ENCODE assay signal across 20 mouse cellular contexts in the genomic region with DNA sequence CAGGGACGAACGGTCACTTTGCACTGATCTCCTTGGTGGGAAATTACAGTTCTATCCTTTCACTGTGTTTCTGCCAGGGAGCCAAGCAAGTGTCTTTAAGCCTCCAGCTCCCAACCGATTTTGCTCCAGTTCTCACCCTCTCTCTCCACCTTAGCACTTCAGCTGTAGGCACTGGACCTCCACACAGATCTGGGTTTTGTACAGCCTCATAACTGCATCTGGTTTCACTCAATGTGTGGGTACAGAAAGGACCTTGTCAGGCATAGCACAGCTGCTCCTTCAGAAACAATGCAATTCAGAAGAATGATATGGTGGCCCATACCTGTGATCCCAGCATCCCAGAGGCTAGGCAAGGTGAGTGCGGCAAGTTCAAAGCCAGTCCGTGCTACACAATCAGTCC.
A peak's percentile ranks its signal among the peaks of the same experiment; 100 is the strongest.
DNase-seq lines count a peak whose midpoint lies in the region; ATAC-seq and TF ChIP-seq lines count a peak whose summit lies in the region.
"Had no signal": no experiment of that assay in that cellular context is flagged by ENCODE, and none has a peak within 500 bp of the region (broad histone marks: within the 10 kb centered on the region; RNA-seq: fewer than 3 reads in every experiment).

No protein-coding gene starts in this region.

- TF ChIP-seq CTCF in hindbrain, postnatal 0 days (IDR thresholded peaks at IDR 0.05; ENCODE audit: low read depth) = no peak

- peaks cover 6% of the 10 kb centered on the region; the same call in 1 of the 2 replicates for H3K36me3 ChIP-seq in heart, embryonic 10.5 days
- H3K36me3 ChIP-seq in heart, embryonic 11.5 days (ENCODE audit: control insufficient read depth, insufficient read depth, low read length) = no peaks in the 10 kb centered on the region
- H3K36me3 ChIP-seq in hindbrain, embryonic 16.5 days (ENCODE audit: control insufficient read depth, insufficient read depth, low read length) = no peaks in the 10 kb centered on the region
- H3K36me3 ChIP-seq in hindbrain, postnatal 0 days (ENCODE audit: insufficient read depth, low read length) = no peaks in the 10 kb centered on the region
- no peaks in the 10 kb centered on the region for H3K36me3 ChIP-seq in embryonic facial prominence, embryonic 15.5 days
- H3K36me3 ChIP-seq: neural tube, embryonic 12.5 days had no signal

- DNase-seq in heart, embryonic 10.5 days (ENCODE audit: low spot score) = peak; percentile 63
- no peak for DNase-seq in hindbrain, postnatal 0 days (ENCODE audit: low spot score)
- peak; percentile 68 for DNase-seq in MN1 (ENCODE audit: low spot score)
- no peak for DNase-seq in embryo, embryonic 9.5 days (ENCODE audit: extremely low spot score)
- DNase-seq: adrenal gland, postnatal 36 days; cerebellum, adult 18-20 months; cerebellum, postnatal 36 days; heart, postnatal 10 days; kidney, adult 9 months; kidney, postnatal 25 days; liver, postnatal 0 days; lung, postnatal 4 days; thymus, adult 18-20 months had no signal

- 70% methylated on average over 5 of the region's 5 CpGs for WGBS in heart, embryonic 10.5 days
- 64% methylated on average over 5 of the region's 5 CpGs for WGBS in heart, embryonic 11.5 days (ENCODE audit: insufficient replicate concordance)
- 82% methylated on average over 5 of the region's 5 CpGs for WGBS in hindbrain, embryonic 16.5 days
- WGBS in hindbrain, postnatal 0 days = 68% methylated on average over 5 of the region's 5 CpGs
- WGBS in embryonic facial prominence, embryonic 15.5 days = 61% methylated on average over 5 of the region's 5 CpGs

- H3K27me3 ChIP-seq in heart, embryonic 10.5 days (ENCODE audit: insufficient read depth, poor library complexity, severe bottlenecking) = no peaks in the 10 kb centered on the region
- no peaks in the 10 kb centered on the region for H3K27me3 ChIP-seq in heart, embryonic 11.5 days (ENCODE audit: control insufficient read depth, insufficient read depth, low read length)
- H3K27me3 ChIP-seq in hindbrain, embryonic 16.5 days (replicated peaks; ENCODE audit: control insufficient read depth, insufficient read depth, low read length) = no peaks in the 10 kb centered on the region
- no peaks in the 10 kb centered on the region for H3K27me3 ChIP-seq in hindbrain, postnatal 0 days (ENCODE audit: insufficient read depth, low read length)
- no peaks in the 10 kb centered on the region for H3K27me3 ChIP-seq in embryonic facial prominence, embryonic 15.5 days
- H3K27me3 ChIP-seq: CH12.LX; neural tube, embryonic 12.5 days had no signal

- 0 out of 2 replicates have a peak, but pooled peaks cover 3% of the 10 kb centered on the region for H3K4me1 ChIP-seq in heart, embryonic 10.5 days
- H3K4me1 ChIP-seq in heart, embryonic 11.5 days (ENCODE audit: control insufficient read depth, insufficient read depth, low read length) = no peaks in the 10 kb centered on the region
- no peaks in the 10 kb centered on the region for H3K4me1 ChIP-seq in hindbrain, embryonic 16.5 days (ENCODE audit: control insufficient read depth, insufficient read depth, low read depth, low read length)
- no peaks in the 10 kb centered on the region for H3K4me1 ChIP-seq in hindbrain, postnatal 0 days (ENCODE audit: insufficient read depth, low read length)
- H3K4me1 ChIP-seq in embryonic facial prominence, embryonic 15.5 days = peaks cover 16% of the 10 kb centered on the region
- H3K4me1 ChIP-seq: neural tube, embryonic 12.5 days had no signal

- H3K9me3 ChIP-seq in heart, embryonic 10.5 days = no peaks in the 10 kb centered on the region
- no peaks in the 10 kb centered on the region for H3K9me3 ChIP-seq in heart, embryonic 11.5 days (replicated peaks; ENCODE audit: control insufficient read depth, low read length)
- H3K9me3 ChIP-seq in hindbrain, embryonic 16.5 days (ENCODE audit: control insufficient read depth, low read length) = no peaks in the 10 kb centered on the region
- H3K9me3 ChIP-seq in hindbrain, postnatal 0 days (ENCODE audit: low read length) = no peaks in the 10 kb centered on the region
- H3K9me3 ChIP-seq in embryonic facial prominence, embryonic 15.5 days (replicated peaks) = no peaks in the 10 kb centered on the region
- H3K9me3 ChIP-seq: neural tube, embryonic 12.5 days had no signal

- no peak overlapping the region for H3K27ac ChIP-seq in heart, embryonic 10.5 days
- H3K27ac ChIP-seq in heart, embryonic 11.5 days (ENCODE audit: low read depth, low read length) = no peak overlapping the region
- peak overlapping the region; percentile 31; the same call in 1 of the 2 replicates for H3K27ac ChIP-seq in hindbrain, embryonic 16.5 days (ENCODE audit: low read depth, low read length)
- no peak overlapping the region; the same call in 1 of the 2 replicates for H3K27ac ChIP-seq in hindbrain, postnatal 0 days
- peak overlapping the region; percentile 55 for H3K27ac ChIP-seq in embryonic facial prominence, embryonic 15.5 days (replicated peaks)
- H3K27ac ChIP-seq: neural tube, embryonic 12.5 days had no signal

- no peak overlapping the region for H3K4me2 ChIP-seq in heart, embryonic 11.5 days
- no peak overlapping the region for H3K4me2 ChIP-seq in hindbrain, embryonic 16.5 days (ENCODE audit: low read length)
- no peak overlapping the region for H3K4me2 ChIP-seq in hindbrain, postnatal 0 days (ENCODE audit: low read depth, low read length)
- H3K4me2 ChIP-seq in embryonic facial prominence, embryonic 15.5 days (replicated peaks) = no peak overlapping the region
- H3K4me2 ChIP-seq: neural tube, embryonic 12.5 days had no signal

- no peak overlapping the region for H3K4me3 ChIP-seq in heart, embryonic 10.5 days
- no peak overlapping the region for H3K4me3 ChIP-seq in heart, embryonic 11.5 days (ENCODE audit: low read depth, low read length)
- H3K4me3 ChIP-seq in hindbrain, embryonic 16.5 days (ENCODE audit: low read length) = no peak overlapping the region
- no peak overlapping the region for H3K4me3 ChIP-seq in hindbrain, postnatal 0 days (ENCODE audit: low read length)
- H3K4me3 ChIP-seq in embryonic facial prominence, embryonic 15.5 days (replicated peaks) = no peak overlapping the region
- H3K4me3 ChIP-seq: neural tube, embryonic 12.5 days had no signal

- H3K9ac ChIP-seq in heart, embryonic 11.5 days (ENCODE audit: low read depth, low read length) = no peak overlapping the region
- no peak overlapping the region for H3K9ac ChIP-seq in hindbrain, embryonic 16.5 days (ENCODE audit: low read depth, low read length)
- H3K9ac ChIP-seq in hindbrain, postnatal 0 days (replicated peaks; ENCODE audit: low read length) = no peak overlapping the region
- no peak overlapping the region for H3K9ac ChIP-seq in embryonic facial prominence, embryonic 15.5 days
- H3K9ac ChIP-seq: liver, postnatal 0 days; neural tube, embryonic 12.5 days had no signal

- no peak for ATAC-seq in heart, embryonic 11.5 days (replicated peaks; ENCODE audit: insufficient number of reproducible peaks, low FRiP score, low TSS enrichment)
- ATAC-seq in hindbrain, embryonic 16.5 days = no peak
- ATAC-seq in hindbrain, postnatal 0 days = no peak
- ATAC-seq in embryonic facial prominence, embryonic 15.5 days (ENCODE audit: insufficient number of reproducible peaks, low FRiP score, low TSS enrichment, low read depth) = no peak
- ATAC-seq: forebrain, embryonic 16.5 days; inflammation-experienced regulatory T-cells, adult 6 months; liver, postnatal 0 days had no signal

Comparison
In these comparisons a context has a peak if more than half of its experiments do, and no peak if none do; other contexts are left out.
1. H3K27ac ChIP-seq: peak in hindbrain, embryonic 16.5 days (single experiment) and embryonic facial prominence, embryonic 15.5 days (single experiment); none in heart, embryonic 10.5 days (single experiment), heart, embryonic 11.5 days (single experiment) and hindbrain, postnatal 0 days (single experiment).
2. DNase-seq: peak in heart, embryonic 10.5 days (single experiment) and MN1 (single experiment); none in hindbrain, postnatal 0 days (single experiment) and embryo, embryonic 9.5 days (single experiment).